Mouse (Mus musculus) testis, adult 10 weeks (tissue): ENCODE measurements around the gene Maneal. TPM values are rescaled to one million over a fixed set of nuclear protein-coding genes. Genes with fewer than 3 reads are reported as not detected.

Experiments
- polyA plus RNA-seq: library from polyadenylated mRNA; stranded (reverse); fragments of 350-450 nt; fragmentation: Illumina TruSeq; extraction: RNeasy Lipid Tissue Mini Kit (QIAGEN cat#74804); gene quantifications from one replicate; pipeline ENCODE4 v1.2.3, GENCODE M21; 2014; ENCODE audit warnings: low read depth, low replicate concordance

Gene Maneal
- polyA plus RNA-seq, result 0.07 TPM

DNA sequence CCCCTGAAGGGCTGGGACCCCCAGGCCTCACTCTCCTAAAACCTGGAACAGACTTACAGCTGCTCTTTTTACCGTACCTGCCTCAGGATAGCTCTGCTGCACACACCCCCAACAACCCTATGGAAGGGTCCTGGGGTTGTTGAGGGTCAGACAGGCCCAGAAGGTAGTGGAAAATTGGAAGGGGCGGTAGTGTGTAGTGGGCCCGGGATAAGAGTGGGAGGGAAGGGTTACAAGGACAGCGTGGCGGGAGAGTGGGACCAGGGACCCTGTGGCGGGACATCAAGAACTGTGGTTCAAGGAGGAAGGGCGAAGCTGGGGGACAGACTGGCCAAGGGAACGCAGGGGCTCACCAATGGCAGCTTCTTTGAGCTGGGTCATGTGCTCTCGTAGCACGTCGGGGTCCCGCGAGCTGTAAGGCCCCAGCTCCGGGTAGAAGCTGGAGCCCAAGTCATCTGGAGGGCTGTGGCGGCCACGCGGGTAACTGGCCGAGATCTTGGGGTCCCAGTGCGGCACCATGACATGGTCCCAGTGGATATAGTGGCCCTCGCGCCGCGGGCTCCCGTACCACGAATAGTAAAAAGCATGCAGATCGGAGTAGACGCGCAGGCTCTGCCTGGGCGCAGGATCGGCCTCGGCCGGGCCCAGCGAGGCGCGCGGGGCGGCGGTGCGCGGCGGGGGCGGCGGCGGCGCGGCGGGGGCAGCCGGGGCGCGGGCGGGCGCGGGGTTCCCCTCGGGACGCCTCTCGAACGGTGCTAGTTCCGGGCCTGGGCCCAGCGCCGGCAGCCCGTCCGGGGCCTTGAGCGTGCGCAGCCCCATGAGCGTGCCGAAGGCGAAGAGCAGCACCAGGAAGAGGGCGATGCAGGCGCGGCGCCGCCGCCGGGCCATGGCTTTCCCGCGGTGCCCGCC lies at the start of gene Maneal:
Gene Maneal (minus strand): TSS at position 889 of the 906 bp plus-strand sequence.

DNA sequence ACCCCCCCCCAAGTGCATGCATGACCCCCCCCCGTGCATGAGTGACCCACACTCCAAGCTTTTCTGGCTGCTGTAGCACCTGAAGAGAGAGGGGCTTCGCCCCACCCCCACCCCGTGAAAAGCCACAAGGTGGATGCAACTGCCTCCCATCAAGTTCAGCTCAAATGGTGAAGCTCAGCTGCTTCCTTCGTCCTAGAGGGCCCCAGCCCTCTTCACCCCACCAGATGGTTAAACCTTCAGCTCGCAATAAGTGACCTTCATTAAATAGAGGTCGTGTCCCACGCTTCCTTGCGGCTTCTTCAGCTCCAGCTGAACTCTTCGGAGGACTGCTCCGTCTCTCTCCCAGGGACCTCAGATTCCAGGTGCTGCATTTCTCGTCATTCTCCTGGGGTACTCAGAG lies 18.6 kb upstream of the Maneal start, which contains the start of gene Epha10:
Gene Epha10 (plus strand): TSS at position 301 of the 400 bp plus-strand sequence.

DNA sequence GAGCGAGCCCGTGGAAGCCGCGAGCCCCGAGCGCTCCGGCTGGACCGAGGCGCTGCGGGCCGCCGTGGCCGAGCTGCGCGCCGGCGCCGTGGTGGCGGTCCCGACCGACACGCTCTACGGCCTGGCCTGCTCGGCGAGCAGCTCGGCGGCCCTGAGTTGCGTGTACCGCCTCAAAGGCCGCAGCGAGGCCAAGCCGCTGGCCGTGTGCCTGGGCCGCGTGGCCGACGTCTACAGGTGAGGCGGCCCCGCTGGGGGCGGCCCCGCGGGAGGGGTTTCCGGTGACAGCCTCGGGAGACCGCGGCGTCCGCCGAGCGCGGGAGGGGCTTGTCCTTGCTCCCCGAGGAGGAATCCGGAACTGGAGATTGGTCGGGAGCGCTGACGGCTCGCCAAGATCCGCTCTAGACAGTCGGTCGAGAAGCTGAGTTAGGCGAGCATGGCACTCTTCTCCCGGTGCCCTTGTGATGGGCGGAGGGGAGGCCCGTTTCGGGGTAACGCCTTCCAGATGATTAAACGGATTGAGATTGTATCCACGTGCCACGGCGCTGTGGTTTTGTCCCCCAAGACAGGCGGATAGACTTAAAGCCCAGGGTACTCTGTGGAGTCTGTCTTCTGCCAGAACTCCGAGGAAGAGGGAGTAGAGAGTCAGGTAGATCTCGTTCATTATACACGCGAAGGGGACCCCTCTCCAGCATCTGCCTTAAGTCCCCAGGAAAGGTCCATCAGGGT lies 10.9 kb downstream of the Maneal start, which contains the start of gene 1110065P20Rik:
Gene 1110065P20Rik (minus strand): TSS at position 264 of the 726 bp plus-strand sequence.

DNA sequence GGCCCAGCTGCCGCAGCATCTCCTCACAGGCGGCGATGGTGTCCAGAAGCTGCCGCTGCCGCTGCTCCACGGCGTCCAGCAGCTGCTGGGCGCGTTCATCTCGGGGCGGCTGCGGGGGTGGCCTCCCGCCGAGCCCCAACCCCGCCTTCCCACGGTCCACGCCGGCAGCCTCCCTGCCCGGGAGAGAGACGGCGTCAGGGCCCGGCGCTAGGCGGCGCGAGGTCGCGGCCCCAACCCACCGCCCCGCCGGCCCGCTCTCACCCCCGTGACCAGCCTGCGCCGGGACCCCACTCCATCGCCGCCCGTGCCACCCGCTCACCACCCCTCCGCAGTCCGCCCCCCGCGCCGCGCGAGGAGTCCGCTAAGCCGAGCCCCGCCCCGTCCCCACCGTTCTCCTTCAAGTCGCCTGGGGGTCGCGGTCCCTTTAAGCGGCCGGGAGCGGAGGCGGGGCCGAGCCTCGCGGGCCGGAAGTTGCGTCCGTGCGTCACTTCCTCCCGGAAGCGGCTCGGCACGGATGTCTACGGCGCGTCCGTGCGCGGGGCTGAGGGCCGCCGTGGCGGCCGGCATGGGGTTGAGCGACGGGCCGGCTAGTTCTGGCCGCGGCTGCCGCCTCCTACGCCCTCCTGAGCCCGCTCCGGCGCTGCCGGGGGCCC lies 11.6 kb downstream of the Maneal start, which contains the start of gene Yrdc:
Gene Yrdc (plus strand): TSS at position 419 of the 653 bp plus-strand sequence.

Other genes with a start within 250 kb of the Maneal start
- 0.13 TPM for gene Pou3f1, start 205.4 kb downstream of the Maneal start, polyA plus RNA-seq
- 27.2 TPM for gene Utp11, start 168.6 kb downstream of the Maneal start, polyA plus RNA-seq
- gene Fhl3, start 161.5 kb downstream of the Maneal start, polyA plus RNA-seq, result not detected
- gene Sf3a3, start 147.4 kb downstream of the Maneal start, polyA plus RNA-seq, result 57.9 TPM
- gene Inpp5b, start 120.3 kb downstream of the Maneal start, polyA plus RNA-seq, result 16.8 TPM
- 102 TPM for gene Mtf1, start 60.1 kb downstream of the Maneal start, polyA plus RNA-seq
- 31.1 TPM for gene Yrdc, start 11.5 kb downstream of the Maneal start, polyA plus RNA-seq
- gene 1110065P20Rik, start 11.0 kb downstream of the Maneal start, polyA plus RNA-seq, result 4.7 TPM
- 0.90 TPM for gene Epha10, start 18.7 kb upstream of the Maneal start, polyA plus RNA-seq
- 6.5 TPM for gene 9930104L06Rik, start 74.9 kb upstream of the Maneal start, polyA plus RNA-seq
- 97.7 TPM for gene Cdca8, start 77.1 kb upstream of the Maneal start, polyA plus RNA-seq
- gene Rspo1, start 124.3 kb upstream of the Maneal start, polyA plus RNA-seq, result 0.57 TPM
- 98.4 TPM for gene Gnl2, start 154.4 kb upstream of the Maneal start, polyA plus RNA-seq
- 56.0 TPM for gene Dnali1, start 203.5 kb upstream of the Maneal start, polyA plus RNA-seq
- 28.3 TPM for gene Snip1, start 204.5 kb upstream of the Maneal start, polyA plus RNA-seq
- gene Meaf6, start 223.0 kb upstream of the Maneal start, polyA plus RNA-seq, result 46.8 TPM